Comparison of ENCODE assay signal across 14 mouse cellular contexts in the genomic region with DNA sequence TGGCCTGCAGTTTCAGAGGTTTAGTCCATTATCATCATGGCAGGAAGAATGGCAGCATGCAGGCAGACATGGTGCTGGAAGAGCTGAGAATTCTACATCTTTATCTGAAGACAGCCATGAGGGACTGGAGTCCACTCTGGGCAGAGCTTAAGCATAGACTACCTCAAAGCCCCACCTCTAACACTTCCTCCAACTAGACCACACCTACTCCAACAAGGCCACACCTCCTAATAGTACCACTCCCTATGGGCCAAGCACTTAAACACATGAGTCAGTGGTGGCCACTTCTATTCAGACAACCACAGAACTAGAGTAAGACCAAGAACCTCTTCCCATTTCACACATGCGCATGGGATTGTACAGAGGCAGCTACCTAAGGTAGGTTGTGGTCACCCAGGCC.
"Had no signal": no experiment of that assay in that cellular context is flagged by ENCODE, and none has a peak within 500 bp of the region (broad histone marks: within the 10 kb centered on the region; RNA-seq: fewer than 3 reads in every experiment).

No protein-coding gene starts in this region.

- H3K4me2 ChIP-seq: limb, embryonic 13.5 days; lung, embryonic 14.5 days; neural tube, embryonic 15.5 days had no signal

- H3K4me3 ChIP-seq: limb, embryonic 13.5 days; midbrain, embryonic 10.5 days; myocyte; neural tube, embryonic 15.5 days had no signal

- H3K4me1 ChIP-seq: midbrain, embryonic 10.5 days; neural tube, embryonic 15.5 days had no signal

- H3K27ac ChIP-seq: kidney, postnatal 0 days; limb, embryonic 13.5 days; liver, embryonic 14.5 days; midbrain, embryonic 10.5 days; neural tube, embryonic 15.5 days had no signal

- H3K9ac ChIP-seq: limb, embryonic 13.5 days; liver, embryonic 14.5 days; lung, embryonic 14.5 days; neural tube, embryonic 15.5 days had no signal

- H3K9me3 ChIP-seq: limb, embryonic 13.5 days; midbrain, embryonic 10.5 days; neural tube, embryonic 15.5 days had no signal

- H3K27me3 ChIP-seq: limb, embryonic 13.5 days; neural tube, embryonic 15.5 days had no signal

- H3K36me3 ChIP-seq: limb, embryonic 13.5 days had no signal

- DNase-seq: kidney, adult 8-10 months; kidney, postnatal 36 days; lung, embryonic 14.5 days; lung, postnatal 14 days; midbrain, embryonic 14.5 days; spleen, adult 18-20 months; thymus, adult 2 months; thymus, postnatal 25 days had no signal
